Mouse (Mus musculus) forebrain, embryonic 10.5 days (tissue): Measurements from ENCODE around the gene Rab3il1. TPM values are rescaled to one million over a fixed set of nuclear protein-coding genes. Genes with fewer than 3 reads are reported as not detected.

ENCODE experiments used
- DNase-seq: peaks from one replicate; pipeline ENCODE4 v3.0.0-alpha.2; 2017; ENCODE audit warnings: low spot score; ENCODE audit errors: extremely low spot score
- H3K27ac ChIP-seq: fragments of 300-500 bp; sonication (generic); 2 replicates; pipeline ENCODE4 v1.5.1; 2016; ENCODE audit warnings: mild to moderate bottlenecking
- H3K27me3 ChIP-seq: fragments of 300-500 bp; sonication (generic); 2 replicates; pipeline ENCODE4 v1.6.1; 2016; ENCODE audit warnings: mild to moderate bottlenecking; ENCODE audit not compliant: poor library complexity, severe bottlenecking
- H3K36me3 ChIP-seq: fragments of 300-500 bp; sonication (generic); replicated peaks from 2 replicates; pipeline ENCODE4 v1.6.1; 2016; ENCODE audit warnings: mild to moderate bottlenecking, moderate library complexity
- H3K4me1 ChIP-seq: fragments of 300-500 bp; sonication (generic); 2 replicates; pipeline ENCODE4 v1.6.1; 2016
- H3K4me3 ChIP-seq: fragments of 300-500 bp; sonication (generic); 2 replicates; pipeline ENCODE4 v1.5.1; 2016; ENCODE audit warnings: mild to moderate bottlenecking, moderate library complexity
- H3K9me3 ChIP-seq: fragments of 300-500 bp; sonication (generic); 2 replicates; pipeline ENCODE4 v1.6.1; 2016; ENCODE audit warnings: mild to moderate bottlenecking, moderate library complexity
- WGBS: fragments of 180-500 bp; shearing (Covaris S2); methylation state at CpG from one replicate; pipeline ENCODE4 v1.1.7; 2016; 5-methylcytosine and 5-hydroxymethylcytosine counted together
- polyA plus RNA-seq: library from polyadenylated mRNA; unstranded; fragments of >200 nt; fragmentation: Nextera tagmentation; extraction: Ambion mirVana; gene quantifications from 2 replicates; pipeline ENCODE4 v1.2.1, GENCODE M21; 2016

Gene Rab3il1
- polyA plus RNA-seq, 1 experiment from 2014 or later = 39.3 TPM

GRCm38 (mm10) chr19:10054361-10055075, 53.0 kb downstream of the Rab3il1 start:
- Histone ChIP-seq H3K27me3 (no peaks in the 10 kb centered on the region), H3K4me1 (0 out of 2 replicates have a peak, but pooled peaks cover 4% of the 10 kb centered on the region), H3K4me3 (no peak overlapping the region), H3K27ac (no peak overlapping the region), H3K9me3 (no peaks in the 10 kb centered on the region), H3K36me3 (peaks cover 6% of the 10 kb centered on the region; the same call in 1 of the 2 replicates)
- WGBS = 87% methylated on average over 6 of the region's 6 CpGs
- no peak for DNase-seq

- 77% methylated on average over 3 of the region's 3 CpGs for WGBS
- H3K4me3 ChIP-seq = no peak overlapping the region
- no peak for DNase-seq
- no peaks in the 10 kb centered on the region for H3K27me3 ChIP-seq
- H3K4me1 ChIP-seq = 0 out of 2 replicates have a peak, but pooled peaks cover 7% of the 10 kb centered on the region
- no peaks in the 10 kb centered on the region for H3K9me3 ChIP-seq
- H3K27ac ChIP-seq = no peak overlapping the region
- peaks cover 6% of the 10 kb centered on the region; the same call in 1 of the 2 replicates for H3K36me3 ChIP-seq
Observed at GRCm38 (mm10) chr19:10055261-10055660, 53.8 kb downstream of the Rab3il1 start.

- Histone ChIP-seq H3K27ac (no peak overlapping the region), H3K9me3 (no peaks in the 10 kb centered on the region), H3K36me3 (peaks cover 10% of the 10 kb centered on the region), H3K27me3 (no peaks in the 10 kb centered on the region), H3K4me3 (no peak overlapping the region), H3K4me1 (peaks cover 11% of the 10 kb centered on the region; the same call in 1 of the 2 replicates)
- 89% methylated on average over 22 of the region's 22 CpGs for WGBS
- DNase-seq = no peak
Observed at GRCm38 (mm10) chr19:10055783-10056660, 54.6 kb downstream of the Rab3il1 start.

- H3K4me1 ChIP-seq = peaks cover 16% of the 10 kb centered on the region; the same call in 1 of the 2 replicates
- no peak overlapping the region for H3K4me3 ChIP-seq
- WGBS = 92% methylated on average over 3 of the region's 3 CpGs
- H3K36me3 ChIP-seq = peaks cover 16% of the 10 kb centered on the region
- DNase-seq = no peak
- H3K27me3 ChIP-seq = no peaks in the 10 kb centered on the region
- H3K9me3 ChIP-seq = no peaks in the 10 kb centered on the region
- H3K27ac ChIP-seq = no peak overlapping the region
Observed at GRCm38 (mm10) chr19:10056686-10057085, 55.2 kb downstream of the Rab3il1 start.

GRCm38 (mm10) chr19:10057486-10058351, 56.2 kb downstream of the Rab3il1 start:
- DNase-seq = no peak
- no peaks in the 10 kb centered on the region for H3K27me3 ChIP-seq
- no peak overlapping the region for H3K27ac ChIP-seq
- peaks cover 17% of the 10 kb centered on the region; the same call in 1 of the 2 replicates for H3K4me1 ChIP-seq
- peaks cover 27% of the 10 kb centered on the region for H3K36me3 ChIP-seq
- no peaks in the 10 kb centered on the region for H3K9me3 ChIP-seq
- H3K4me3 ChIP-seq = no peak overlapping the region
- 84% methylated on average over 11 of the region's 11 CpGs for WGBS

GRCm38 (mm10) chr19:10058352-10058825, 56.9 kb downstream of the Rab3il1 start:
- Histone ChIP-seq H3K36me3 (peaks cover 33% of the 10 kb centered on the region), H3K27ac (no peak overlapping the region), H3K9me3 (no peaks in the 10 kb centered on the region), H3K4me1 (peaks cover 17% of the 10 kb centered on the region; the same call in 1 of the 2 replicates), H3K27me3 (no peaks in the 10 kb centered on the region), H3K4me3 (no peak overlapping the region)
- no peak for DNase-seq
- WGBS = 89% methylated on average over 1 of the region's 1 CpGs

GRCm38 (mm10) chr19:10058876-10059427, 57.5 kb downstream of the Rab3il1 start:
- Histone ChIP-seq H3K36me3 (peaks cover 39% of the 10 kb centered on the region), H3K27ac (no peak overlapping the region), H3K9me3 (no peaks in the 10 kb centered on the region), H3K27me3 (no peaks in the 10 kb centered on the region), H3K4me1 (peaks cover 17% of the 10 kb centered on the region; the same call in 1 of the 2 replicates), H3K4me3 (no peak overlapping the region)
- no peak for DNase-seq
- 43% methylated on average over 9 of the region's 9 CpGs for WGBS

- peaks cover 50% of the 10 kb centered on the region for H3K36me3 ChIP-seq
- H3K27me3 ChIP-seq = no peaks in the 10 kb centered on the region
- no peak overlapping the region for H3K4me3 ChIP-seq
- H3K9me3 ChIP-seq = no peaks in the 10 kb centered on the region
- DNase-seq = peak; percentile 41
- peaks cover 17% of the 10 kb centered on the region; the same call in 1 of the 2 replicates for H3K4me1 ChIP-seq
- H3K27ac ChIP-seq = no peak overlapping the region
- WGBS = 61% methylated on average over 10 of the region's 10 CpGs
Observed at GRCm38 (mm10) chr19:10059911-10060567, 58.6 kb downstream of the Rab3il1 start.

- Histone ChIP-seq H3K36me3 (peaks cover 59% of the 10 kb centered on the region), H3K27ac (no peak overlapping the region), H3K9me3 (no peaks in the 10 kb centered on the region), H3K4me1 (peaks cover 17% of the 10 kb centered on the region; the same call in 1 of the 2 replicates), H3K27me3 (no peaks in the 10 kb centered on the region), H3K4me3 (no peak overlapping the region)
- 72% methylated on average over 8 of the region's 8 CpGs for WGBS
- no peak for DNase-seq
Observed at GRCm38 (mm10) chr19:10060783-10061590, 59.5 kb downstream of the Rab3il1 start.

- peaks cover 17% of the 10 kb centered on the region; the same call in 1 of the 2 replicates for H3K4me1 ChIP-seq
- DNase-seq = no peak
- no peaks in the 10 kb centered on the region for H3K27me3 ChIP-seq
- no peak overlapping the region for H3K4me3 ChIP-seq
- no peaks in the 10 kb centered on the region for H3K9me3 ChIP-seq
- peaks cover 66% of the 10 kb centered on the region for H3K36me3 ChIP-seq
- 86% methylated on average over 2 of the region's 2 CpGs for WGBS
- no peak overlapping the region for H3K27ac ChIP-seq
Observed at GRCm38 (mm10) chr19:10061624-10062023, 60.2 kb downstream of the Rab3il1 start.

GRCm38 (mm10) chr19:10062292-10062691, 60.8 kb downstream of the Rab3il1 start:
- Histone ChIP-seq H3K27ac (no peak overlapping the region), H3K9me3 (no peaks in the 10 kb centered on the region), H3K36me3 (peaks cover 72% of the 10 kb centered on the region), H3K4me1 (peaks cover 17% of the 10 kb centered on the region; the same call in 1 of the 2 replicates), H3K4me3 (no peak overlapping the region), H3K27me3 (no peaks in the 10 kb centered on the region)
- no peak for DNase-seq
- WGBS = 90% methylated on average over 8 of the region's 8 CpGs
